9 mouse cellular contexts compared by ENCODE assay signal in the genomic region with DNA sequence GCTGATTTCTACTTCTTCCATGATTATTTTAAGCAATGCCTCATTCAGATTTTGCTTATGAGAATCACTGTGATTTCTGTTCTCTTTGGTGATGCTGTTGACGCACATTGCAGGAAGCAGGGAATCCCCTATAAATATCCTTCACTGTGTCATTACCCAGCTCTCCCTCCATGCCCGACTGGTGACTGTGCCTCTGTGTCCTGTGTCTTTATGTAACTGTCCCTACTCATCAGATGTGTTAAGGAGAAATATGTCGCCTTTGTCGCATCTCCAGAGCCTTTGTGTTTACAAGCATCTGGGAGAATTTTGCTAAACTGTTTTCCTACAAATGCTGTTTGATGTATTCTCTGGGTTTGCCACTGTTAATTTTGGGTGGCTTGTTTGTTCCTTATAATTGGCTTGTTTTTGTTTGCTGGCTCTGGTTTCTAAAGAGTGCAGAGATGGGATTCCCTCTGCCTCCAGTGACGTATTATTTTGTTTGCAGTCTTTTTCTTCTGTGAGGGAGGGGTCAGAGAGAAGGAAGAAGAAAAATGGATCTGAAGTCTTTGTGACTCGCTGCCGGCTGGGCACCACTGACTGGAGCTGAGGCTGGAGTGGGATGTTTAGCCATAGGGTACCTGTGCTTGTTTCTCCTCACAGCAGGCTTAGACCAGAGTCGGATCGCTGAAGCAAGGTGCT. TPM values are rescaled to one million over a fixed set of nuclear protein-coding genes. Genes with fewer than 3 reads are reported as not detected.
DNase-seq lines count a peak whose midpoint lies in the region; ATAC-seq lines count a peak whose summit lies in the region.
"Had no signal": no experiment of that assay in that cellular context is flagged by ENCODE, and none has a peak within 500 bp of the region (broad histone marks: within the 10 kb centered on the region; RNA-seq: fewer than 3 reads in every experiment).

No protein-coding gene starts in this region.

- H3K4me3 ChIP-seq in forebrain, embryonic 14.5 days (ENCODE audit: low read depth, low read length): peak overlapping the region; percentile 13

- 0 out of 2 replicates have a peak overlapping the region, but pooled peaks have one; percentile 15 for H3K27ac ChIP-seq in forebrain, embryonic 14.5 days (ENCODE audit: low read depth, low read length)

- H3K36me3 ChIP-seq in forebrain, embryonic 14.5 days (ENCODE audit: control insufficient read depth, insufficient read depth, low read length): no peaks in the 10 kb centered on the region

- no peak for DNase-seq in frontal cortex, postnatal 10 days (ENCODE audit: low spot score in 2 of 2)
- peak; percentile 89 for DNase-seq in brain, adult 2 months (ENCODE audit: low read depth, low spot score)
- DNase-seq in forebrain, embryonic 14.5 days (ENCODE audit: low spot score): peak; percentile 59
- DNase-seq in layer of hippocampus, adult 9-11 months: peak; percentile 59
- DNase-seq in right cerebral cortex, postnatal 10 days (ENCODE audit: low spot score in 2 of 2): peak; percentile 55 to 69
- no peak for DNase-seq in adrenal gland, postnatal 4 days (ENCODE audit: low spot score in 2 of 2)
- DNase-seq in adrenal gland, postnatal 10 days: no peak

- peak overlapping the region; percentile 40 for H3K9ac ChIP-seq in forebrain, embryonic 14.5 days (ENCODE audit: low read length)

- peaks cover 20% of the 10 kb centered on the region for H3K4me1 ChIP-seq in forebrain, embryonic 14.5 days (ENCODE audit: control insufficient read depth, insufficient read depth, low read length)

- H3K9me3 ChIP-seq in forebrain, embryonic 14.5 days (replicated peaks; ENCODE audit: control insufficient read depth, low read length): no peaks in the 10 kb centered on the region

- no peaks in the 10 kb centered on the region for H3K27me3 ChIP-seq in forebrain, embryonic 14.5 days (replicated peaks; ENCODE audit: control insufficient read depth, insufficient read depth, low read length)

- peak; percentile 85 for ATAC-seq in frontal cortex, adult (ENCODE audit: low TSS enrichment)
- 0 out of 2 replicates have a peak, but pooled peaks have one; percentile 45 for ATAC-seq in forebrain, embryonic 14.5 days

- peak overlapping the region; percentile 38 for H3K4me2 ChIP-seq in forebrain, embryonic 14.5 days (ENCODE audit: low read length)

- WGBS in forebrain, embryonic 14.5 days: 5% methylated on average over 9 of the region's 9 CpGs

RNA-seq across cellular contexts. Expression of a gene that starts 40.7 kb away (rescaled TPM):
- polyA plus RNA-seq in forebrain, embryonic 14.5 days (2014; fragmentation: Nextera tagmentation; extraction: Ambion mirVana): 24.2 and 32.4 TPM in 2 replicates
- total RNA-seq in adrenal gland, postnatal 4 days (2021): 100 to 1,000 TPM; 157 to 164 TPM
- total RNA-seq in adrenal gland, postnatal 10 days (2021): 100 to 1,000 TPM; 119 to 123 TPM

RNA-seq across cellular contexts. Expression of a gene that starts 50.6 kb away (rescaled TPM):
- not detected in 2 replicates for polyA plus RNA-seq in forebrain, embryonic 14.5 days (2014; fragmentation: Nextera tagmentation; extraction: Ambion mirVana)
- total RNA-seq in adrenal gland, postnatal 4 days (2021): 1 to 10 TPM in 1 of 2 experiments, not detected in 1; 5.8 TPM
- 10 to 100 TPM; 10.9 to 22.9 TPM for total RNA-seq in adrenal gland, postnatal 10 days (2021)
- polyA plus RNA-seq: C2C12 had no signal

Comparison
In these comparisons a context has a peak if more than half of its experiments do, and no peak if none do; other contexts are left out.
1. DNase-seq: peak in brain, adult 2 months (single experiment), forebrain, embryonic 14.5 days (single experiment), layer of hippocampus, adult 9-11 months (single experiment) and right cerebral cortex, postnatal 10 days (2 of 2); none in frontal cortex, postnatal 10 days (0 of 2), adrenal gland, postnatal 4 days (0 of 2) and adrenal gland, postnatal 10 days (single experiment).